Mouse (Mus musculus): ENCODE data around the gene Stk32b. TPM values are rescaled to one million over a fixed set of nuclear protein-coding genes. Genes with fewer than 3 reads are reported as not detected.

Stk32b gene
- polyA plus RNA-seq, 1 experiment from 2014 or later: 5.6 TPM

DNA sequence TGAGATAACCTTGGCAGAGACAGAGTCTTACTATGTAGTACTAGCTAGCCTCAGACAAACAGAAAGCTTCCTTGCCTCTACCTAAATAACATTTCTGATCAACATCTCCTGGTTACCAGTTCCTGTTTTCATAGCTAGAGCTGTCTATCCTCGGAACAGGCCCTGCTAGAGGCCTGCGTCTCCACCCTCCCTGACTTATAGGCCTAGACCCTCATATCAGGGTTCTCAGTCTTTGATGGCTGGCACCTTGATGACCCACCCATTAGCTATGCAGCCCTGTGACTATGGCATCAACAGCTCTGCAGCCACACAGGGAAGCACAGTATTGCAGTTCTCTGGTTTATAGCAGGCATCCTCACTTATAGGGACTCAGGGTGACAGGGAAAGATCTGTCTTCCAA is 259.1 kb downstream of the Stk32b start:
- Histone ChIP-seq H3K36me3 (ENCODE audit: control insufficient read depth, insufficient read depth, low read length) (no peaks in the 10 kb centered on the region), H3K27me3 (ENCODE audit: control insufficient read depth, insufficient read depth, low read length) (no peaks in the 10 kb centered on the region), H3K4me1 (ENCODE audit: control insufficient read depth, insufficient read depth, low read length) (no peaks in the 10 kb centered on the region), H3K9me3 (ENCODE audit: control insufficient read depth, low read length) (no peaks in the 10 kb centered on the region; the same call in 1 of the 2 replicates), H3K4me2 (no peak overlapping the region), H3K27ac (ENCODE audit: low read depth, low read length) (no peak overlapping the region), H3K4me3 (ENCODE audit: low read depth, low read length) (no peak overlapping the region), H3K9ac (ENCODE audit: low read length) (no peak overlapping the region)
- no peak for ATAC-seq (ENCODE audit: low FRiP score)
- no peak for DNase-seq (ENCODE audit: low spot score, missing footprints)
- 86% methylated on average over 2 of the region's 2 CpGs for WGBS

DNA sequence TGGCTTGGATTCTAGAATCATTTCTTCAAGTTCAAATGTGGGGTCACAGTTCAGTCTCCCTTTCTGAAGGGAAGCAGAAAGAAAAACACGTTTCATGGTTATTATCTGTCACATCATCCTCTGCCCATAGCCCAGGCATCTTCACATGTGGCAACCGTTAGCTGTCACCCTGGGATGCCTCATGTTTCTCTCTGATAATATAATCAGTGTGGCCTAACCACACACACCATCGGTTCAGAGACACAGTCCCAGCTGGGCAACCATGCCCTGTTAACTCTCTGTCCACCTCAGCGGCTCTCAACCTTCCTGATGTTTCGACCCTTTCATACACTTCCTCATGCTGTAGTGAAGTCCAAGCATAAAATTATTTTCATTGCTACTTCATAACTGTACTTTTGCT is 259.8 kb downstream of the Stk32b start:
- DNase-seq (ENCODE audit: low spot score, missing footprints) (no peak), ATAC-seq (ENCODE audit: low FRiP score) (no peak)
- Histone ChIP-seq H3K9ac (ENCODE audit: low read length) (no peak overlapping the region), H3K36me3 (ENCODE audit: control insufficient read depth, insufficient read depth, low read length) (no peaks in the 10 kb centered on the region), H3K27me3 (ENCODE audit: control insufficient read depth, insufficient read depth, low read length) (no peaks in the 10 kb centered on the region), H3K4me2 (no peak overlapping the region), H3K27ac (ENCODE audit: low read depth, low read length) (no peak overlapping the region), H3K9me3 (ENCODE audit: control insufficient read depth, low read length) (no peaks in the 10 kb centered on the region; the same call in 1 of the 2 replicates), H3K4me1 (ENCODE audit: control insufficient read depth, insufficient read depth, low read length) (no peaks in the 10 kb centered on the region), H3K4me3 (ENCODE audit: low read depth, low read length) (no peak overlapping the region)
- WGBS: 78% methylated on average over 5 of the region's 5 CpGs

- DNase-seq (ENCODE audit: low spot score, missing footprints) (no peak), ATAC-seq (ENCODE audit: low FRiP score) (no peak)
- Histone ChIP-seq H3K9ac (ENCODE audit: low read length) (no peak overlapping the region), H3K4me2 (no peak overlapping the region), H3K4me1 (ENCODE audit: control insufficient read depth, insufficient read depth, low read length) (no peaks in the 10 kb centered on the region), H3K27ac (ENCODE audit: low read depth, low read length) (no peak overlapping the region), H3K4me3 (ENCODE audit: low read depth, low read length) (no peak overlapping the region), H3K27me3 (ENCODE audit: control insufficient read depth, insufficient read depth, low read length) (no peaks in the 10 kb centered on the region), H3K36me3 (ENCODE audit: control insufficient read depth, insufficient read depth, low read length) (no peaks in the 10 kb centered on the region), H3K9me3 (ENCODE audit: control insufficient read depth, low read length) (no peaks in the 10 kb centered on the region; the same call in 1 of the 2 replicates)
- WGBS: 74% methylated on average over 2 of the region's 2 CpGs
Measured at GRCm38 (mm10) chr5:37456590-37456989, 260.4 kb downstream of the Stk32b start.

DNA sequence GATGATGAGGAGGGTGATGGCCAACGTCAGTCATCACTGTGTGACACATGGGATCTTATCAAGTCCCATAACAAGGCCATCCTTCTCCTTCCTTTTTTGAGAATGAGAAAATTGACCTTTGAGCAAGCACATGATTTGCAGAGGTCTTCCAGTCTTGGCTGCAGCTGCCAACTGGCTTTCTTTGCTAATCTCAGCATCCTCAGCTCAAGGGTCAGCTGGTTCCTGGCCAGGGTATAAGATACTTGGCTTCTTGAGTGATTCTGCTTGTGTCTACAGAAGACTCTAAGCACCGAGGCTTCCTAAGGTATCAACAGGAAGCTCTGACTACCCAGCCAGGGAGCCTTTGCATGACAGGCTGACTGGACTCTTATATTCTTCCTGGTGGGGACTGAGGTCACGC is 269.4 kb downstream of the Stk32b start:
- Histone ChIP-seq H3K9me3 (ENCODE audit: control insufficient read depth, low read length) (no peaks in the 10 kb centered on the region), H3K36me3 (ENCODE audit: control insufficient read depth, insufficient read depth, low read length) (no peaks in the 10 kb centered on the region), H3K4me2 (no peak overlapping the region), H3K4me3 (ENCODE audit: low read depth, low read length) (no peak overlapping the region), H3K27me3 (ENCODE audit: control insufficient read depth, insufficient read depth, low read length) (no peaks in the 10 kb centered on the region), H3K9ac (ENCODE audit: low read length) (no peak overlapping the region), H3K4me1 (ENCODE audit: control insufficient read depth, insufficient read depth, low read length) (no peaks in the 10 kb centered on the region), H3K27ac (ENCODE audit: low read depth, low read length) (no peak overlapping the region)
- WGBS: 91% methylated on average over 3 of the region's 3 CpGs
- DNase-seq (ENCODE audit: low spot score, missing footprints): no peak
- no peak for ATAC-seq (ENCODE audit: low FRiP score)

DNA sequence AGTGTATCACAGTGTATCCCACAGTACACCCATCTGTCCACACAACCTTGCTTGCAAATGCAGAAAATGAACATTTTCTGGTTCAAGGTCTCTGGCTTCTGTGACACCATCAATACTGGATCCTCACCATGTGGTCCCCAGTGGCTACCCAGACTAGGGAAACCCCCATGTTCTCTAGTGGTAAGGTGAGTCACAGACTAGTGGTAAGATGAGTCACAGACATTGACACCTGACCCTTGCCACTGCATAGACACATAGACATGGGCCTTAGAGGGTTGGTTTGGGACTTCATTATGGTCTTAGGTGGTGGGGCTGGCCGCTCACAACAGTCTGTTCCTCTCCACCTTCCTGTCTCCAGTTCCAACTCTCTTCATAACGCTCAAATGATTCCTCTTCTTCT is 274.2 kb downstream of the Stk32b start:
- H3K4me1 ChIP-seq (ENCODE audit: control insufficient read depth, insufficient read depth, low read length): no peaks in the 10 kb centered on the region
- H3K27me3 ChIP-seq (ENCODE audit: control insufficient read depth, insufficient read depth, low read length): no peaks in the 10 kb centered on the region
- DNase-seq (ENCODE audit: low spot score, missing footprints) (no peak), ATAC-seq (ENCODE audit: low FRiP score) (no peak)
- H3K36me3 ChIP-seq (ENCODE audit: control insufficient read depth, insufficient read depth, low read length): no peaks in the 10 kb centered on the region
- 72% methylated on average over 2 of the region's 2 CpGs for WGBS
- H3K9me3 ChIP-seq (ENCODE audit: control insufficient read depth, low read length): no peaks in the 10 kb centered on the region
- no peak overlapping the region for H3K9ac ChIP-seq (ENCODE audit: low read length)
- H3K4me3 ChIP-seq (ENCODE audit: low read depth, low read length): no peak overlapping the region
- H3K27ac ChIP-seq (ENCODE audit: low read depth, low read length): no peak overlapping the region
- no peak overlapping the region for H3K4me2 ChIP-seq

DNA sequence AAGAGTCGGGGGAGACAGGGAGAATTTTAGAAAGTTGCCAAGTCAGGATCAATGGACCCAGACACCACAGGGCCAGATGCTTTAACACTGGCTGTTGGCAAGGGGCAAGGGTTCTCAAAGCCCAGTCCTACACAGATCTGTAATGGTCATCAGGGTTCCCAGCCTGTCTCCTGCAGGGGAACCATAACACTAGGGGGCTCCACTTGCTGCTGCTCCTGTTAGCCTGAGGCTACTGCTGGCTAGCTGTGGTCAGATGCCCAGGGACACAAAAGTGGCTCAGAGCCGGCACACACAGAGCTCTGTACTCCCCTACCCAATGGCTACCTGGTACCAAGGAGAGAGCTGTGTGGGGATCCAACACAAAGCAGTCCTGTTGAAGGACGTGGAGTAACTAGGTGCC is 281.6 kb downstream of the Stk32b start:
- H3K9me3 ChIP-seq (ENCODE audit: control insufficient read depth, low read length): no peaks in the 10 kb centered on the region
- WGBS: 74% methylated on average over 3 of the region's 3 CpGs
- no peaks in the 10 kb centered on the region for H3K36me3 ChIP-seq (ENCODE audit: control insufficient read depth, insufficient read depth, low read length)
- peak; percentile 49 for DNase-seq (ENCODE audit: low spot score, missing footprints)
- no peaks in the 10 kb centered on the region for H3K4me1 ChIP-seq (ENCODE audit: control insufficient read depth, insufficient read depth, low read length)
- H3K27ac ChIP-seq (ENCODE audit: low read depth, low read length): no peak overlapping the region
- H3K4me3 ChIP-seq (ENCODE audit: low read depth, low read length): no peak overlapping the region
- no peak for ATAC-seq (ENCODE audit: low FRiP score)
- no peak overlapping the region for H3K9ac ChIP-seq (ENCODE audit: low read length)
- no peak overlapping the region for H3K4me2 ChIP-seq
- H3K27me3 ChIP-seq (ENCODE audit: control insufficient read depth, insufficient read depth, low read length): no peaks in the 10 kb centered on the region

- Histone ChIP-seq H3K27ac (ENCODE audit: low read depth, low read length) (no peak overlapping the region), H3K4me3 (ENCODE audit: low read depth, low read length) (no peak overlapping the region), H3K4me2 (no peak overlapping the region), H3K4me1 (ENCODE audit: control insufficient read depth, insufficient read depth, low read length) (no peaks in the 10 kb centered on the region), H3K9me3 (ENCODE audit: control insufficient read depth, low read length) (no peaks in the 10 kb centered on the region), H3K9ac (ENCODE audit: low read length) (no peak overlapping the region), H3K36me3 (ENCODE audit: control insufficient read depth, insufficient read depth, low read length) (no peaks in the 10 kb centered on the region), H3K27me3 (ENCODE audit: control insufficient read depth, insufficient read depth, low read length) (no peaks in the 10 kb centered on the region)
- peak; percentile 61 for DNase-seq (ENCODE audit: low spot score, missing footprints)
- no peak for ATAC-seq (ENCODE audit: low FRiP score)
Measured at GRCm38 (mm10) chr5:37427210-37427609, 289.8 kb downstream of the Stk32b start.

DNA sequence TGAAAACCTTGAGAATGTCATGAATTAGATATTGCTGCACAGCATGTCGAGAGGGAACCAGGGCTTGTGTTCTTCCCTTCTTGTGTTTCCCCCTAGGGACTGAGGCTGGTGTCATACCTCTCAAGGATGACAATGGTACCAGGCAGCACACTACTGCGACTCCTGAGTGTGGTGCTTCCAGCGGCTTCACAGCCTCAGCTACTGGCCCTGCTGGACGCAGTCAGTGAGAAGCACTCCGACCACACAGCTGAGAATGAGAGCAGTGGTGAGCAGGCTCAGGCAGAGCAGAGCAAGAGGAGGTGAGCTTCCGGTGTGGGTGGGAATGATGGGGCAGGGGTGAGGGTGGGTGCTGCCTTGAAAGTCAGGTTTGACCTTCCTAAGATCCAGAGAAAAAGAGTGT is 297.9 kb downstream of the Stk32b start:
- ATAC-seq (ENCODE audit: low FRiP score): no peak
- no peak overlapping the region for H3K4me3 ChIP-seq (ENCODE audit: low read depth, low read length)

More for the DNA sequence above, 297.9 kb downstream of the Stk32b start:
- Histone ChIP-seq H3K9me3 (ENCODE audit: control insufficient read depth, low read length) (no peaks in the 10 kb centered on the region), H3K9ac (ENCODE audit: low read length) (no peak overlapping the region), H3K4me1 (ENCODE audit: control insufficient read depth, insufficient read depth, low read length) (no peaks in the 10 kb centered on the region), H3K27ac (ENCODE audit: low read depth, low read length) (no peak overlapping the region), H3K4me2 (no peak overlapping the region), H3K36me3 (ENCODE audit: control insufficient read depth, insufficient read depth, low read length) (no peaks in the 10 kb centered on the region; the same call in 1 of the 2 replicates), H3K27me3 (ENCODE audit: control insufficient read depth, insufficient read depth, low read length) (no peaks in the 10 kb centered on the region)
- no peak for DNase-seq (ENCODE audit: low spot score, missing footprints)
- 89% methylated on average over 6 of the region's 6 CpGs for WGBS
